Mouse (Mus musculus) kidney, embryonic 14.5 days (tissue): ENCODE results near the gene Dync2h1. TPM values are rescaled to one million over a fixed set of nuclear protein-coding genes. Genes with fewer than 3 reads are reported as not detected.

Experiments used
- ATAC-seq: fragments of 200-750 bp; cut with Nextera tagmentation; 2 replicates; pipeline ENCODE4 v1.8.0; 2017; ENCODE audit warnings: moderate number of reproducible peaks, mild to moderate bottlenecking, moderate TSS enrichment, moderate library complexity; ENCODE audit not compliant: low FRiP score, low TSS enrichment
- H3K27ac ChIP-seq: fragments of 300-500 bp; sonication (generic); 2 replicates; pipeline ENCODE4 v1.5.1; 2014; ENCODE audit warnings: low read depth, mild to moderate bottlenecking, low read length, moderate library complexity, mixed read lengths
- H3K27me3 ChIP-seq: fragments of 300-500 bp; sonication (generic); 2 replicates; pipeline ENCODE4 v1.6.1; 2014; ENCODE audit warnings: mild to moderate bottlenecking, low read length; ENCODE audit not compliant: control insufficient read depth, insufficient read depth
- H3K36me3 ChIP-seq: fragments of 300-500 bp; sonication (generic); 2 replicates; pipeline ENCODE4 v1.6.1; 2014; ENCODE audit warnings: low read length, mixed read lengths; ENCODE audit not compliant: control insufficient read depth, insufficient read depth
- H3K4me1 ChIP-seq: fragments of 300-500 bp; sonication (generic); 2 replicates; pipeline ENCODE4 v1.6.1; 2014; ENCODE audit warnings: low read length, mixed read lengths; ENCODE audit not compliant: control insufficient read depth, insufficient read depth
- H3K4me2 ChIP-seq: fragments of 300-500 bp; sonication (generic); replicated peaks from 2 replicates; pipeline ENCODE4 v1.6.1; 2014; ENCODE audit warnings: low read depth, mild to moderate bottlenecking, low read length
- H3K4me3 ChIP-seq: fragments of 300-500 bp; sonication (generic); 2 replicates; pipeline ENCODE4 v1.5.1; 2014; ENCODE audit warnings: mild to moderate bottlenecking, low read length
- H3K9ac ChIP-seq: fragments of 300-500 bp; sonication (generic); 2 replicates; pipeline ENCODE4 v1.6.1; 2014; ENCODE audit warnings: low read depth, mild to moderate bottlenecking, low read length, moderate library complexity
- H3K9me3 ChIP-seq: fragments of 300-500 bp; sonication (generic); 2 replicates; pipeline ENCODE4 v1.6.1; 2016; ENCODE audit warnings: low read length; ENCODE audit not compliant: control insufficient read depth
- WGBS: fragments of 180-500 bp; shearing (Covaris S2); extraction: QIAGEN DNeasy Blood & Tissue Kit; methylation state at CpG from one replicate; pipeline ENCODE4 v1.1.7; 2014; 5-methylcytosine and 5-hydroxymethylcytosine counted together
- polyA plus RNA-seq: library from polyadenylated mRNA; unstranded; fragments of >200 nt; fragmentation: Nextera tagmentation; extraction: Ambion mirVana; gene quantifications from 2 replicates; pipeline ENCODE4 v1.2.1, GENCODE M21; 2014

Gene Dync2h1
- polyA plus RNA-seq, 1 experiment from 2014 or later = 32.4 TPM

GRCm38 (mm10) chr9:7070846-7071245, 113.4 kb downstream of the Dync2h1 start:
- WGBS = 91% methylated on average over 3 of the region's 3 CpGs
- H3K36me3 ChIP-seq = peaks cover 3% of the 10 kb centered on the region; the same call in 1 of the 2 replicates

GRCm38 (mm10) chr9:7050588-7050987, 133.7 kb downstream of the Dync2h1 start:
- Histone ChIP-seq H3K4me1 (no peaks in the 10 kb centered on the region), H3K36me3 (no peaks in the 10 kb centered on the region), H3K27me3 (no peaks in the 10 kb centered on the region), H3K27ac (no peak overlapping the region), H3K4me2 (no peak overlapping the region), H3K4me3 (no peak overlapping the region), H3K9ac (no peak overlapping the region), H3K9me3 (no peaks in the 10 kb centered on the region)
- ATAC-seq = no peak
- 77% methylated on average over 3 of the region's 3 CpGs for WGBS

More at GRCm38 (mm10) chr9:7070846-7071245, 113.4 kb downstream of the Dync2h1 start:
- Histone ChIP-seq H3K4me2 (no peak overlapping the region), H3K4me1 (no peaks in the 10 kb centered on the region), H3K4me3 (no peak overlapping the region), H3K27ac (no peak overlapping the region), H3K9me3 (no peaks in the 10 kb centered on the region), H3K27me3 (no peaks in the 10 kb centered on the region), H3K9ac (no peak overlapping the region)
- ATAC-seq = no peak

GRCm38 (mm10) chr9:7042635-7043273, 141.5 kb downstream of the Dync2h1 start:
- peaks cover 4% of the 10 kb centered on the region; the same call in 1 of the 2 replicates for H3K36me3 ChIP-seq
- no peak overlapping the region for H3K4me3 ChIP-seq
- no peaks in the 10 kb centered on the region for H3K4me1 ChIP-seq
- H3K9me3 ChIP-seq = no peaks in the 10 kb centered on the region
- no peak overlapping the region for H3K4me2 ChIP-seq
- WGBS = 90% methylated on average over 5 of the region's 5 CpGs
- no peak overlapping the region for H3K27ac ChIP-seq
- no peak overlapping the region for H3K9ac ChIP-seq
- H3K27me3 ChIP-seq = no peaks in the 10 kb centered on the region
- ATAC-seq = no peak

- H3K4me3 ChIP-seq = no peak overlapping the region
- peaks cover 5% of the 10 kb centered on the region; the same call in 1 of the 2 replicates for H3K36me3 ChIP-seq
- H3K4me1 ChIP-seq = no peaks in the 10 kb centered on the region
- no peak overlapping the region for H3K27ac ChIP-seq
- no peak overlapping the region for H3K9ac ChIP-seq
- H3K9me3 ChIP-seq = no peaks in the 10 kb centered on the region
- no peaks in the 10 kb centered on the region for H3K27me3 ChIP-seq
- no peak overlapping the region for H3K4me2 ChIP-seq
- 92% methylated on average over 5 of the region's 5 CpGs for WGBS
- ATAC-seq = no peak
Observed at GRCm38 (mm10) chr9:7041231-7041630, 143.0 kb downstream of the Dync2h1 start.

GRCm38 (mm10) chr9:7032553-7032952, 151.7 kb downstream of the Dync2h1 start:
- no peak for ATAC-seq
- WGBS = 93% methylated on average over 2 of the region's 2 CpGs
- Histone ChIP-seq H3K27me3 (no peaks in the 10 kb centered on the region), H3K9ac (no peak overlapping the region), H3K36me3 (peaks cover 12% of the 10 kb centered on the region; the same call in 1 of the 2 replicates), H3K4me2 (no peak overlapping the region), H3K9me3 (no peaks in the 10 kb centered on the region), H3K4me1 (no peaks in the 10 kb centered on the region), H3K4me3 (no peak overlapping the region), H3K27ac (no peak overlapping the region)

GRCm38 (mm10) chr9:7015600-7015999, 168.6 kb downstream of the Dync2h1 start:
- H3K4me2 ChIP-seq = no peak overlapping the region
- H3K27ac ChIP-seq = no peak overlapping the region
- H3K27me3 ChIP-seq = no peaks in the 10 kb centered on the region
- H3K36me3 ChIP-seq = no peaks in the 10 kb centered on the region
- H3K9me3 ChIP-seq = no peaks in the 10 kb centered on the region
- no peak overlapping the region for H3K9ac ChIP-seq
- H3K4me3 ChIP-seq = no peak overlapping the region
- no peak for ATAC-seq
- H3K4me1 ChIP-seq = no peaks in the 10 kb centered on the region

GRCm38 (mm10) chr9:7014733-7015132, 169.5 kb downstream of the Dync2h1 start:
- Histone ChIP-seq H3K9ac (no peak overlapping the region), H3K27ac (no peak overlapping the region), H3K4me3 (no peak overlapping the region), H3K36me3 (no peaks in the 10 kb centered on the region), H3K27me3 (no peaks in the 10 kb centered on the region), H3K9me3 (no peaks in the 10 kb centered on the region), H3K4me2 (no peak overlapping the region), H3K4me1 (no peaks in the 10 kb centered on the region)
- 95% methylated on average over 1 of the region's 1 CpGs for WGBS
- no peak for ATAC-seq

- no peak overlapping the region for H3K9ac ChIP-seq
- WGBS = 84% methylated on average over 3 of the region's 3 CpGs
- H3K9me3 ChIP-seq = no peaks in the 10 kb centered on the region
- ATAC-seq = no peak
- no peak overlapping the region for H3K4me2 ChIP-seq
- no peaks in the 10 kb centered on the region for H3K4me1 ChIP-seq
- H3K27me3 ChIP-seq = no peaks in the 10 kb centered on the region
- H3K4me3 ChIP-seq = no peak overlapping the region
- no peaks in the 10 kb centered on the region for H3K36me3 ChIP-seq
- H3K27ac ChIP-seq = no peak overlapping the region
Observed at GRCm38 (mm10) chr9:7009785-7010184, 174.5 kb downstream of the Dync2h1 start.

- Histone ChIP-seq H3K4me3 (no peak overlapping the region), H3K4me1 (no peaks in the 10 kb centered on the region), H3K27ac (no peak overlapping the region), H3K4me2 (no peak overlapping the region), H3K9ac (no peak overlapping the region), H3K9me3 (no peaks in the 10 kb centered on the region), H3K27me3 (no peaks in the 10 kb centered on the region), H3K36me3 (peaks cover 8% of the 10 kb centered on the region; the same call in 1 of the 2 replicates)
- no peak for ATAC-seq
- 71% methylated on average over 2 of the region's 2 CpGs for WGBS
Observed at GRCm38 (mm10) chr9:6994865-6995264, 189.4 kb downstream of the Dync2h1 start.
